Mouse (Mus musculus) testis, adult 2 months (tissue): ENCODE measurements at regions not wholly inside any gene's neighbourhood (a gene's known extent, or its start where the extent isn't known, plus 50 kb on each side); places are given as distances from the start of the nearest gene placed in this dataset.

Experiments used
- CTCF ChIP-seq: fragments of 200-500 bp; IDR thresholded peaks from 2 replicates; pipeline ENCODE4 v1.5.1; 2012; ENCODE audit warnings: low read depth, mild to moderate bottlenecking, inconsistent platforms, low read length, moderate library complexity; ENCODE audit not compliant: control insufficient read depth, insufficient read depth, insufficient replicate concordance
- POLR2A ChIP-seq: fragments of 200-500 bp; IDR thresholded peaks from 2 replicates; pipeline ENCODE4 v1.6.1; 2012; ENCODE audit warnings: low read depth, mild to moderate bottlenecking, inconsistent platforms, low read length, moderate library complexity; ENCODE audit not compliant: control insufficient read depth

DNA sequence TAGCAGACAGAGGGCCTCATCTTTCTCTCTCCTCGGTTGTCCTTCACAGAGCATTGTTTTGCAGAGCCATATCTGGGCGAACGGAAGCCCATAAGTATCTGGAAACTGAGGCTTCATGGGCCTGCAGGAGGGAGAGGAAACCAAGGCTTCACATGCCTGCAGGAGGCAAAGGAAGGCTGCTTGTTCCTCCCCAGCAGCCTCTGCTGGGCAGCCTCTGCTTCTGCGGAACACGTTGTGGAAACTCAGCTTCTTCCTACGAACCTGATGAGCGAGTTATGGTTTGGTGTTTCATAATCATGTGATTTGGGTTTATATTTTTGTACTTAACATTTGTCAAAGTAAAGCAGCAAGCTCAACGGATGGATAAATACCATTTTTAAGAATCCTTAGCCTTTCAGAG is 177.6 kb upstream of the Arglu1 start:
- no peak for TF ChIP-seq POLR2A
- no peak for TF ChIP-seq CTCF
